ENCODE assay signal across 23 mouse cellular contexts in the genomic region with DNA sequence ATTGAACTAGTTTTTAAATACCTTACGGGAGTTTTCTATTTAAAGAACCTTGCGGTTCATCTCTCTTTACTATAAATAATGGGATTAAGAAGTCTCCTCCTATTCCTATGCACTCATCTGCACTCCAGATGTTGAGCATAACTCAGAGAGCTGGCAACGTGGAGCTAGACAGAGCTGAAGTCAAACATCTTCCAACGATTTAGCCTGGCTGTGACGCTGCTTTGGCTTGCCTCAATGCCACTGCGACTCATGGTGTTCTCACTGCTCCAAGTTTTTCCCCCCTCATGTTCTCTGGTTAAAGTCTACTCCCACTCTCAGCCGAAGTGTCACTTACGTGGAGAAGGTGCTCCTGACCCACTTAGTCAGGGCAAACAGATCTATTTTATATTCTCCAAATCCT.
DNase-seq lines count a peak whose midpoint lies in the region; ATAC-seq and TF ChIP-seq lines count a peak whose summit lies in the region.
"Had no signal": no experiment of that assay in that cellular context is flagged by ENCODE, and none has a peak within 500 bp of the region (broad histone marks: within the 10 kb centered on the region; RNA-seq: fewer than 3 reads in every experiment).

No protein-coding gene starts in this region.

- no peak overlapping the region for H3K9ac ChIP-seq in limb, embryonic 14.5 days (ENCODE audit: low read depth, low read length, severe bottlenecking)
- no peak overlapping the region for H3K9ac ChIP-seq in embryonic facial prominence, embryonic 15.5 days
- H3K9ac ChIP-seq: forebrain, embryonic 12.5 days; hindbrain, embryonic 12.5 days had no signal

- H3K4me3 ChIP-seq in limb, embryonic 14.5 days (replicated peaks; ENCODE audit: low read length) = no peak overlapping the region
- H3K4me3 ChIP-seq in limb, embryonic 10.5 days = no peak overlapping the region
- no peak overlapping the region for H3K4me3 ChIP-seq in embryonic facial prominence, embryonic 15.5 days (replicated peaks)
- H3K4me3 ChIP-seq: forebrain, embryonic 12.5 days; gastrocnemius, adult 2 months; heart, embryonic 10.5 days; hindbrain, embryonic 12.5 days had no signal

- H3K4me1 ChIP-seq in limb, embryonic 14.5 days (ENCODE audit: control insufficient read depth, insufficient read depth, low read length) = peaks cover 4% of the 10 kb centered on the region
- H3K4me1 ChIP-seq in limb, embryonic 10.5 days = peaks cover 10% of the 10 kb centered on the region
- H3K4me1 ChIP-seq in embryonic facial prominence, embryonic 15.5 days = peaks cover 3% of the 10 kb centered on the region; the same call in 1 of the 2 replicates

- H3K36me3 ChIP-seq in limb, embryonic 14.5 days (ENCODE audit: control insufficient read depth, insufficient read depth, low read length) = no peaks in the 10 kb centered on the region
- no peaks in the 10 kb centered on the region for H3K36me3 ChIP-seq in limb, embryonic 10.5 days
- no peaks in the 10 kb centered on the region for H3K36me3 ChIP-seq in embryonic facial prominence, embryonic 15.5 days
- H3K36me3 ChIP-seq: forebrain, embryonic 12.5 days; heart, embryonic 10.5 days; hindbrain, embryonic 12.5 days had no signal

- H3K4me2 ChIP-seq in limb, embryonic 14.5 days (replicated peaks; ENCODE audit: low read depth, low read length, severe bottlenecking) = no peak overlapping the region
- H3K4me2 ChIP-seq in embryonic facial prominence, embryonic 15.5 days (replicated peaks) = no peak overlapping the region
- H3K4me2 ChIP-seq: forebrain, embryonic 12.5 days; hindbrain, embryonic 12.5 days had no signal

- ATAC-seq in limb, embryonic 14.5 days (ENCODE audit: low FRiP score, low read depth) = no peak
- peak; percentile 57; the same call in 1 of the 2 replicates for ATAC-seq in embryonic facial prominence, embryonic 15.5 days (ENCODE audit: insufficient number of reproducible peaks, low FRiP score, low TSS enrichment, low read depth)
- no peak for ATAC-seq in inflammation-experienced regulatory T-cells, adult 6 months
- ATAC-seq: activated CD4-positive, CD25-positive, alpha-beta regulatory T cell, adult 4 months; forebrain, embryonic 16.5 days; hindbrain, embryonic 16.5 days; Patski had no signal

- 39% methylated on average over 8 of the region's 8 CpGs for WGBS in limb, embryonic 14.5 days
- WGBS in limb, embryonic 10.5 days = 61% methylated on average over 8 of the region's 8 CpGs
- 39% methylated on average over 8 of the region's 8 CpGs for WGBS in embryonic facial prominence, embryonic 15.5 days

- H3K9me3 ChIP-seq in limb, embryonic 14.5 days (ENCODE audit: control insufficient read depth, low read length) = no peaks in the 10 kb centered on the region
- no peaks in the 10 kb centered on the region for H3K9me3 ChIP-seq in limb, embryonic 10.5 days (replicated peaks)
- H3K9me3 ChIP-seq in embryonic facial prominence, embryonic 15.5 days (replicated peaks) = no peaks in the 10 kb centered on the region
- H3K9me3 ChIP-seq: forebrain, embryonic 12.5 days; heart, embryonic 10.5 days; hindbrain, embryonic 12.5 days had no signal

- no peaks in the 10 kb centered on the region for H3K27me3 ChIP-seq in limb, embryonic 14.5 days (ENCODE audit: control insufficient read depth, insufficient read depth, low read length)
- H3K27me3 ChIP-seq in limb, embryonic 10.5 days (ENCODE audit: low read depth, poor library complexity, severe bottlenecking) = no peaks in the 10 kb centered on the region
- H3K27me3 ChIP-seq in embryonic facial prominence, embryonic 15.5 days = no peaks in the 10 kb centered on the region
- H3K27me3 ChIP-seq: hindbrain, embryonic 12.5 days; Patski had no signal

- DNase-seq in embryo, embryonic 11 days = peak; percentile 28
- DNase-seq in embryo, embryonic 9.5 days (ENCODE audit: extremely low spot score) = no peak
- DNase-seq in limb, embryonic 14.5 days (ENCODE audit: low spot score) = peak; percentile 74
- DNase-seq in limb, embryonic 10.5 days (ENCODE audit: low spot score) = no peak
- no peak for DNase-seq in adipocyte (ENCODE audit: low spot score)
- DNase-seq: adrenal gland, adult 2 months; adrenal gland, postnatal 25 days; cerebellum, adult 8-10 months; cerebellum, postnatal 14 days; gastrocnemius, adult 2 months; gastrocnemius, postnatal 25 days; heart, postnatal 10 days; heart, postnatal 4 days; kidney, adult 18-20 months had no signal

- no peak for TF ChIP-seq POLR2A in limb, embryonic 14.5 days (IDR thresholded peaks at IDR 0.05; ENCODE audit: borderline replicate concordance, extremely low read depth, insufficient read depth, insufficient read length)

- no peak overlapping the region for H3K27ac ChIP-seq in limb, embryonic 14.5 days (replicated peaks; ENCODE audit: low read depth, low read length)
- H3K27ac ChIP-seq in limb, embryonic 10.5 days = no peak overlapping the region
- no peak overlapping the region for H3K27ac ChIP-seq in embryonic facial prominence, embryonic 15.5 days (replicated peaks)
- H3K27ac ChIP-seq: forebrain, embryonic 12.5 days; gastrocnemius, adult 2 months; heart, embryonic 10.5 days; hindbrain, embryonic 12.5 days had no signal

Comparison
In these comparisons a context has a peak if more than half of its experiments do, and no peak if none do; other contexts are left out.
1. DNase-seq: peak in embryo, embryonic 11 days (single experiment) and limb, embryonic 14.5 days (single experiment); none in embryo, embryonic 9.5 days (single experiment), limb, embryonic 10.5 days (single experiment) and adipocyte (single experiment).